Mouse (Mus musculus): ENCODE measurements at regions not wholly inside any gene's neighbourhood (a gene's known extent, or its start where the extent isn't known, plus 50 kb on each side); places are given as distances from the start of the nearest gene placed in this dataset.

GRCm38 (mm10) chr7:117934908-117935307, 181.1 kb downstream of the Rps15a start:
- TF ChIP-seq CTCF (IDR thresholded peaks at IDR 0.05; ENCODE audit: borderline replicate concordance, insufficient read depth, low read length) (no peak), POLR2A (IDR thresholded peaks at IDR 0.05; ENCODE audit: low read depth, low read length) (no peak)
- Histone ChIP-seq H3K27ac (ENCODE audit: insufficient read depth, low read length) (no peak overlapping the region), H3K4me3 (ENCODE audit: insufficient read depth, low read length) (no peak overlapping the region), H3K4me1 (ENCODE audit: control insufficient read depth, insufficient read depth, low read length) (no peaks in the 10 kb centered on the region)

DNA sequence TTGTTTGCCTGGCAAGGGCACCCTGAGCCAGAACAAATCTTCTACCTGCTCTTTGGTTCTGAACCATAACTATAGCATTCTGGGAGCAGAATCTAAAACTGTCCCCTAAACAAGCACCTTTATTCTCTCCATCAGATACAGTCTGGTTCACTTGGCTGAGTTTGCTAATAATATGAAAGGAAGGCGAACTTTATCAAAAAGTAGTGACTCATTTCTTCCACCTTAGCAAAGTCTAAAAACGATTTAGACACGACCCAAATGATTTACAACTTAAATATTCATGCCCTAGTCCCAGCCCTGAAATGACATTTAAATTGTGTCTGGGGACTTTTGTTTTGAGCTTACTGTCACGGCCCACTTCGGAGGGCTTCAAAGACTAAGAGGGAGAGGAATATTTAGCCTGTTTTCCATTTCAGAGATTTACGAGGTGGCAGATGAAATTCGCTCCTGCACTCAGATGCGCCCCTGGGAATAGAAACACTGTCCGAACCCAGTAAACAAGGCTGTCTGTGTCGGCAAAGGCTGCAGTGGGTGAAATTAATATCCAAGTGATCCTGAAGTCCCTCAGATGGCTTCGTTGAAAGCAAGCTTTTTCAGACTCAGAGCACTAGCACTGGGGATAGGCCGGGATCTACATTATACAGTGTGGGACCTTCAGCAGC, 184.6 kb downstream of the Rps15a start:
- no peak for TF ChIP-seq CTCF (IDR thresholded peaks at IDR 0.05; ENCODE audit: borderline replicate concordance, insufficient read depth, low read length)
- TF ChIP-seq POLR2A (IDR thresholded peaks at IDR 0.05; ENCODE audit: low read depth, low read length) = no peak
- H3K27ac ChIP-seq (ENCODE audit: insufficient read depth, low read length) = no peak overlapping the region
- H3K4me1 ChIP-seq (ENCODE audit: control insufficient read depth, insufficient read depth, low read length) = no peaks in the 10 kb centered on the region
- H3K4me3 ChIP-seq (ENCODE audit: insufficient read depth, low read length) = no peak overlapping the region

DNA sequence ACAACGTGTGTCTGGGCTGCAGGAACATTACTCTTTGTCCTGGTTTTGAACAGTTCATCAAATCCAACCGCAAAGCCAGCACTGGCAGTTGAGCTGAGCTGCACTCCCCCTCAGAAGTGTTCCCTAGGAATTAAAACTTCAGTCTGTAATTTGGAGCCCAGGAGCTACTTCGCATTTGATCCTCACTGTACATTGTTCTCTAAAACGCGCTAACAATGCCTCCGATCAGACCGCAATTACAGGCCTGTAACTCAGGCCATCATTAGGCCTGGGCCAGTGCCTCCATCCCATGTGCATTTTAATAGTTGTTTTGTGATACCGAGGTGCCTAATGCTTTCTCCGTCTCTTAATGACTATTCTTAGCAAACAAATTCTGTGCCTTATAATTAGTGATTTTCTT, 185.6 kb downstream of the Rps15a start:
- TF ChIP-seq POLR2A (IDR thresholded peaks at IDR 0.05; ENCODE audit: low read depth, low read length) (no peak), CTCF (IDR thresholded peaks at IDR 0.05; ENCODE audit: borderline replicate concordance, insufficient read depth, low read length) (no peak)
- Histone ChIP-seq H3K27ac (ENCODE audit: insufficient read depth, low read length) (no peak overlapping the region), H3K4me3 (ENCODE audit: insufficient read depth, low read length) (no peak overlapping the region), H3K4me1 (ENCODE audit: control insufficient read depth, insufficient read depth, low read length) (no peaks in the 10 kb centered on the region)

- Histone ChIP-seq H3K4me3 (ENCODE audit: insufficient read depth, low read length) (no peak overlapping the region), H3K4me1 (ENCODE audit: control insufficient read depth, insufficient read depth, low read length) (no peaks in the 10 kb centered on the region), H3K27ac (ENCODE audit: insufficient read depth, low read length) (no peak overlapping the region)
- no peak for TF ChIP-seq CTCF (IDR thresholded peaks at IDR 0.05; ENCODE audit: borderline replicate concordance, insufficient read depth, low read length)
- TF ChIP-seq POLR2A (IDR thresholded peaks at IDR 0.05; ENCODE audit: low read depth, low read length) = no peak
These were observed 189.6 kb downstream of the Rps15a start for GRCm38 (mm10) chr7:117926396-117926795.

DNA sequence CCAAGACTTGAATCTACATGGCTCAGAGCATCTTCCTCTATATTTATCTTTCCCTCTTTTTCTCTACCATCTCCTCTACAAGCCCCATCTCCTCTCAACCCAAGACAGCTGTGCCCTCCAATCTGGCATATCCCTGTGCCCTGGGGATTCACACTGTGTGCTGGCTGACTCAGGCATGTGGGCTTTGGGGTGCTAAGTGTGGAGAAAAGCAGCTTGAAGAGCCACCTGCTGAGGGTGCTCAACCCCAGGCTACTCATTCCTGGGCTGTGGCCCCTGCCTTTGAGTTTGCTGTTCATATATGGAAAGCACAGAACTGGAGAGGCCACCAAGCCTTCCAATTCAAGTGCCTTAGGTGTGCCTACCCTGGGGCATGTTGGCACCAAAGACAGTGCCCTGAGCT, 193.7 kb downstream of the Rps15a start:
- Histone ChIP-seq H3K4me1 (ENCODE audit: control insufficient read depth, insufficient read depth, low read length) (no peaks in the 10 kb centered on the region), H3K27ac (ENCODE audit: insufficient read depth, low read length) (no peak overlapping the region), H3K4me3 (ENCODE audit: insufficient read depth, low read length) (no peak overlapping the region)
- TF ChIP-seq POLR2A (IDR thresholded peaks at IDR 0.05; ENCODE audit: low read depth, low read length) = no peak
- no peak for TF ChIP-seq CTCF (IDR thresholded peaks at IDR 0.05; ENCODE audit: borderline replicate concordance, insufficient read depth, low read length)

DNA sequence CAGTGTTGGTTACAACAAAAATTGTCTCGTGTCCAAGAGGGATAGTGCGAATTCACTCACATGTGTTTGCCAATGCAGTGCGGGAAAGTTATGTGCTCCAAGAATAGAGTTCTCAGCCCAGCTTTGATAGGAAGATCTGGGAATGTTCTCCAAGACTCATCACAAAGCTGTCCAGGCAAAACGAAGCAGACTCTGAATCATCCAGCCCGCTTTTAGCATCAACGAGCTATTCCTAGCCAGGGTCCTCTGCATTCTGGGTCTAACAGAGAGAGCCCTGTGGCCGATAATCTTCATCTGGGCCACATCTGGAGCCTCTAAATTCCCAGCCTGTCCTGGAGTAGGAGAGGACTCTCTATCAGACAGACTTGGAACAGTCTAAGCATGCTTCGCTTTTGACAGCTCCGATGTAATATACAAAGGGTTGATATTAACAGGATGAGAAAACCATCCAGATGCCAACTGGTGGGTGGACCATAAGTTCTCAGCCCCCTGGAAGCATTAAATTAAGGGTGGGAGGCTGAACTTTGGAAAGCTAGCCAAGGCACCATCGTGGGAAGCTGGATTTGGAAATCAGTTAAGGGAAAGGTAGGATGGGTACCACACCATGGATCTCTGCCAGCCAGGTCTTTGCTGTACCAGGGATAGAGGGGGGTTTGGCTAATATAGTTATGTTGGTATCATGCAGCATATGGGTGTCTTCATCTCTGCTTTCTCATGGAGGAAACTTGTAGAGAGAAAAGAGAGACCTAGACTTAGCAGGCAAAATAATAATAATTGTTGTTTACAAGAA, 197.6 kb downstream of the Rps15a start:
- TF ChIP-seq CTCF (IDR thresholded peaks at IDR 0.05; ENCODE audit: borderline replicate concordance, insufficient read depth, low read length) (no peak), POLR2A (IDR thresholded peaks at IDR 0.05; ENCODE audit: low read depth, low read length) (no peak)
- no peak overlapping the region for H3K4me3 ChIP-seq (ENCODE audit: insufficient read depth, low read length)
- H3K27ac ChIP-seq (ENCODE audit: insufficient read depth, low read length) = no peak overlapping the region
- H3K4me1 ChIP-seq (ENCODE audit: control insufficient read depth, insufficient read depth, low read length) = no peaks in the 10 kb centered on the region

- Histone ChIP-seq H3K4me3 (ENCODE audit: insufficient read depth, low read length) (no peak overlapping the region), H3K4me1 (ENCODE audit: control insufficient read depth, insufficient read depth, low read length) (no peaks in the 10 kb centered on the region), H3K27ac (ENCODE audit: insufficient read depth, low read length) (no peak overlapping the region)
- no peak for TF ChIP-seq POLR2A (IDR thresholded peaks at IDR 0.05; ENCODE audit: low read depth, low read length)
These were observed 199.1 kb downstream of the Rps15a start for GRCm38 (mm10) chr7:117916915-117917314.

DNA sequence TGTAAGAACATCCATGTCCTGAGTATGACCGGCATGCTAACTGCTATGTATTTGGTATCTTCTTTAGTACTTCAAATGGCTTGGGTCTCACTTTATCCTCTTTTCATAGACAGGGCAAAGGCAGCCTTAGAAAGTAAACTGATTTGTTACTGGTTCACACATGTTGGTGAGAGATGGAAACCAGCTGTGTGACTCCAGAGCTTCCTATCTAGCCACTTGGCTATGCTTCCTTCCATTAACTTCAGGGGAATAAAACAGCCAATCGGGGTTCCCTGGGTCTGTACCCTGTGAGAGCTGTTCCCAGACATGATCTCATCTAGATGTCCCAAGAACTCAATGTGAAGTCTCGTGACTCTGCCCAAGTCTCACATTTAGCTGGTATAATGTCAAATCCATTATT, 203.5 kb downstream of the Rps15a start:
- no peak overlapping the region for H3K4me3 ChIP-seq (ENCODE audit: insufficient read depth, low read length)
- TF ChIP-seq POLR2A (IDR thresholded peaks at IDR 0.05; ENCODE audit: low read depth, low read length) (no peak), CTCF (IDR thresholded peaks at IDR 0.05; ENCODE audit: borderline replicate concordance, insufficient read depth, low read length) (no peak)

GRCm38 (mm10) chr7:117911062-117911461, 204.9 kb downstream of the Rps15a start:
- no peak overlapping the region for H3K4me3 ChIP-seq (ENCODE audit: insufficient read depth, low read length)
- H3K4me1 ChIP-seq (ENCODE audit: control insufficient read depth, insufficient read depth, low read length) = no peaks in the 10 kb centered on the region
- no peak overlapping the region for H3K27ac ChIP-seq (ENCODE audit: insufficient read depth, low read length)
- TF ChIP-seq CTCF (IDR thresholded peaks at IDR 0.05; ENCODE audit: borderline replicate concordance, insufficient read depth, low read length) = no peak
- TF ChIP-seq POLR2A (IDR thresholded peaks at IDR 0.05; ENCODE audit: low read depth, low read length) = no peak

More for the DNA sequence above, 203.5 kb downstream of the Rps15a start:
- Histone ChIP-seq H3K4me1 (ENCODE audit: control insufficient read depth, insufficient read depth, low read length) (no peaks in the 10 kb centered on the region), H3K27ac (ENCODE audit: insufficient read depth, low read length) (no peak overlapping the region)

DNA sequence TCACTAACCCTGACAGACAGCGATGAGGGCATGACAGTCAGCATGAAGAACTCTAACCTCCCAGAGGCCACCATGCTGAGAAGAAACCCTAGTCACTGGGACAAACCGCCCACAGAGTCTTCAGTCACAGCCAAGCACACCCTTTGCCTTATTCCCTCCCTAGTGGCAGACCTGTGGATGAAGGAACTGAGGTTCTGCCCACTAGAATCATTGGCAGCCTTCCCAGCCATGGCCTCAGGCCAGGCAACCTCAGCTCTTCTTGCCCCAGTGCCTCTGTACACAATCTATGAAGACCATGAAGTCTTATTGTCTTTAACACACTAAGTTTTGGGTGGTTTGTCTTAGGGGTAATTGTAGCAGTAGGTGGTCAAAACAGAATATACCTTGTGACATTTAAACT, 219.5 kb downstream of the Rps15a start:
- H3K4me1 ChIP-seq (ENCODE audit: control insufficient read depth, insufficient read depth, low read length) = no peaks in the 10 kb centered on the region
- no peak overlapping the region for H3K4me3 ChIP-seq (ENCODE audit: insufficient read depth, low read length)
- no peak overlapping the region for H3K27ac ChIP-seq (ENCODE audit: insufficient read depth, low read length)
- no peak for TF ChIP-seq POLR2A (IDR thresholded peaks at IDR 0.05; ENCODE audit: low read depth, low read length)
- TF ChIP-seq CTCF (IDR thresholded peaks at IDR 0.05; ENCODE audit: borderline replicate concordance, insufficient read depth, low read length) = no peak

Data from embryonic fibroblast, embryonic 13.5 days (primary cell).